Mouse (Mus musculus): Measurements from ENCODE around the gene Gm13128. TPM values are rescaled to one million over a fixed set of nuclear protein-coding genes. Genes with fewer than 3 reads are reported as not detected.
"Not testable (repeated sequence)": the region's sequence is repeated elsewhere in the genome, so short reads cannot be mapped to it uniquely, and the experiment has no call there.

The Gm13128 gene
- not detected for total RNA-seq (2021)

DNA sequence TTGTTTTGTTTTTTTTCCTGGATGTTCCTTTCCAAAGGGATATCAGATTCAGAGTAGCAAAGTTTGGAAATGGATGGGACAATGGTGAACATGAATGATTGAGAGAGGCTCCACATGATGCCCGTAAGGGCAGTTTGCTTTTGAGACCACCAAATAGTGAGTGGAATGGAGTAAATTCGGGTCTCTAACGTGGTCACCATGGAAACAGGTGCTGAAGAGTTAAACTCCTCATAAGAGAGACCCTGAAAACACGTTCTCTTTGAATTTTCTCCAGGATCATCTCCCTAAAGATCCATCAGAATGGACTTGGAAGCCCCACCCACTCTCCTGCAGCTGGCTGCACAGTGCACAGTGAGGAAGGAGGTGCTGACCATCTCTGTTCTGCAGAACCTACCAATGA is at the start of gene Gm13128:
Gm13128 (plus strand) TSS at position 301 of the 400 bp plus-strand sequence.
- DNase-seq (ENCODE audit: extremely low spot score in 1 of 2, low spot score in 2 of 2); intact Hi-C loops (cut with DNase I): not testable (repeated sequence)

DNA sequence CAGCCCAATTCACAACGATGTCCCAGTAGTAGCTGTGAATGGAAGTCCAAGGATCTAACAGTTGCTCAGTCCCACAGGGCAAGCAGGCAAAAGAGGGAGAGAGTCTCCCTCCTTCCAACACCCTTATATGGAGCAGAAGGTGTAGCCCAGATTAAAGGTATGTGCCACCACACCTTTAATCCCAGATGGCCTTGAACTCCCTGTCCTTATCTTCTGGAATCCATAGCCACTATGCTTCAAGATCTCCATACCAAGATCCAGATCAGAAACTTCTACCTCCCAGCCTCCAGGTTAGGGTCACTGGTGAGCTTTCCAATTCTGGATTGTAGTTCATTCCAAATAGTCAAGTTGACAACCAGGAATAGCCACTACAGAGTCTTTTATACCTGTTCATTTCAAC is 49.7 kb upstream of the Gm13128 start, which contains the start of gene Pramel5:
Pramel5 (minus strand) TSS at position 101 of the 400 bp plus-strand sequence.
- DNase-seq (ENCODE audit: extremely low spot score in 1 of 2, low spot score in 2 of 2); intact Hi-C loops (cut with DNase I): not testable (repeated sequence)

DNA sequence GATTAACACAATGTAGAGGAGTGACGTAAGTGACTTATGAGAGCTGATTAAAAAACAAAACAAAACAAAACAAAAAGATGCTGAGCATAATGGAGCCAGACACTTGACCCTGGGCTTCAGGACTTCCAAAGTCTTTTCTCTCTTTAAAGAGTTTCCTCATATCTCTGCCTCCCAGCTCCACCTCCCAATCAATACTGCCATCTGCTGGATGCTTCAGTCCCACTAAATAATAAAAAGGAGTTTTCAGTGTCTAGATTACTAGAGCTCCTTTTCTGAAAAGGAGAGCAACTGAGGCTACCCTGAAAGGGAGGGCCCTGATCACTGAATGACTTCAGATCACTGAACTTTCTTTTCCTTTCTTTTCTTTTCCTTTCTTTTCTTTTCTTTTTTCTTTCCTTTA is 30.6 kb upstream of the Gm13128 start:
- intact Hi-C loops (cut with DNase I), result loop anchor here (10.0 kb wide), 1 partner anchor 255 kb away; no protein-coding TSS in a partner anchor
- not testable (repeated sequence) for DNase-seq (ENCODE audit: extremely low spot score in 1 of 2, low spot score in 2 of 2)

DNA sequence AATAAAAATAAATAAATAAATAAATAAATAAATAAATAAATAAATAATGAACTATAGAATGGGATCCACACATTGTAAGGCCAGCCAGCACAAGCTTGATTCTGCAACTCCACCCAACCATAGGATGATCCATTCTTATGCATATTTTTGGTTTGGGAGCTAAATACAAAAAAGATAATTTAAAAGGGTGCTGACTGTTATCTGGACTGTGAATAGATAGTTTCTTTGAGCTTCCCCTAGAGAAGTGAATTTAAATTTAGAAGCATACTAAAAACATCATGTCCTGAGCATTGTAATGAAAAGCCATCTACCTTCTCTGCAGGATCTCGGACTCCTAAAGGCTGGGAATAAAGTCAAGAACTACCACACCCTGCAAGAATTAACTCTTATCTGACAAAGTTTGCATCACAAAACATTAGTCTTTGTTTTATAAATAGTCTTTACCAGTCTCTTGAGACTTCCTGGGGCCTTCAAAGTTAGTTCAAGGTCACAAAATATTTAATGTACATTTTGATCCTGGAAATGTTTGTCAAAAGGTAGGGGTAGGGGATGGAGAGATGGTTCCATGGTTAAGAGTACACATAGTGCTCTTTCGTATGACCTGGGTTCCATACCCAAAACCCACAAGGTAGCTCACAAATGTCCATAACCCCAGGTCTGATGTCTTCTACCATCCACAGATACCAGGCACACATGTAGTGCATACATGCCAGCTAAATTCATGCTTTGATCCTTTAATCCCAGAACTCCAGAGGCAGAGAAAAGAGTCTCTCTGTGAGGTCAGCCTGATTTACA is 17.2 kb upstream of the Gm13128 start:
- intact Hi-C loops (cut with DNase I); DNase-seq (ENCODE audit: extremely low spot score in 1 of 2, low spot score in 2 of 2): not testable (repeated sequence)

DNA sequence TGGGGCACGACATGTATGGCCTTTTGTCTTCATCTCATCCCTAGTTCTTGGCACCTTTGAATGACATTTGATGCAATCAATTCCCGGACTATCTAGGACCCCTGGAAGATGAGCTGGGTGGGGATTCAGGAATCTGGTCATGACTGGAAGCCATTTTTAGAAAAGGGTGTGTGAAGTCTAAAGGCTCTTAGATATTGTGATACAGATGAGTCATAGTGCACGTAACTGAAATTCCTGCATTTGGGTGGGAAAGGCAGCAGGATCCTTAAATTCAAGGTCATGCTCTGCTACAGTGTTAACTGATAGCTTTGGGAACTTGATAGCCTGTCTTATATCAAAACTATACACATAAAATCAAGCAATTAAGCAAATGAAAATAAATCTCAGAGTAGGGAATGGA is 5.8 kb downstream of the Gm13128 start:
- intact Hi-C loops (cut with DNase I), result not testable (repeated sequence)

DNA sequence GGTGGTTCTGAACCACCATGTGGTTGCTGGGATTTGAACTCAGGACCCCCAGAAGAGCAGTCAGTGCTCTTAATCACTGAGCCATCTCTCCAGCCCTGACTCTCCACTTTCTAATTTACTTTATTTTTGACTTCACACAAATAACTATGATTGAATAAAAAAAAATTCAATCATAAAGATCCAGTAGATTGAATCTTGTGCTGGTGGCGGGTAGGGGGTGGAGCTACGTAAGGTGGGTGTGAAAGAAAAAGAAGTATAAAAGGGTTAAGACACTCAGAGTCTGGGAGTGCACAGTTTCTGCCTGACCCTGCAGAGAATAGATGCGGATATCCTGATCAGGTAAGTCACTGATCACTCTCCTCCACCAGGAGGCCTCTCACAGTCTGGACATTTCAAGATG is 27.6 kb downstream of the Gm13128 start, which contains the start of gene Gm13119:
Gm13119 (plus strand) TSS at position 301 of the 400 bp plus-strand sequence.
- DNase-seq (ENCODE audit: extremely low spot score in 1 of 2, low spot score in 2 of 2); intact Hi-C loops (cut with DNase I): not testable (repeated sequence)

More for the DNA sequence above, 5.8 kb downstream of the Gm13128 start:
- DNase-seq (ENCODE audit: extremely low spot score in 1 of 2, low spot score in 2 of 2), result not testable (repeated sequence)

DNA sequence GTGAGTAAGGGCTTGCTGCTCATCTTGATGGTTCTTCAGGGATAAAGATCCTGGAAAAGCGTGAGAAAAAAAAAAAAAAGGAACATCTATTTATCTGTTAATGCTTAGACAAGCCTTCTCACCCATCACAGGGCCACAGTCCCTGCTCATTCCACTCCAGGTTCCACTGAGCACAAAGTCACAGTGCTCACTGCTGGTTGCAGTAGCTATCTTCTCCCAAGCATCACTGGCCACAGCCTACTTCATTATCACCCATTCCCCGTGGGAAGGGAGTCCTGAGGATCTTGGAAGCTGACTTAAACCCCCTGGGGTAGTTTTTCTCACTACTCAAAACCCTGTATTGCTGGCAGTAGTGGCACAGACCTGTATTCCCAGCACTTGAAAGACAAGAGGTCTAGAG is 47.9 kb downstream of the Gm13128 start, which contains the start of gene Pramef20:
Pramef20 (minus strand) TSS at position 23 of the 400 bp plus-strand sequence.
- intact Hi-C loops (cut with DNase I), result no loop called here
- DNase-seq (ENCODE audit: extremely low spot score in 1 of 2, low spot score in 2 of 2), result no peak

Other genes with a start within 250 kb of the Gm13128 start
- not detected for gene Gm13102, start 223.8 kb upstream of the Gm13128 start, total RNA-seq (2021)
- not detected for gene Oog3, start 167.6 kb upstream of the Gm13128 start, total RNA-seq (2021)
- gene Oog2, start 139.5 kb upstream of the Gm13128 start, total RNA-seq (2021), result not detected
- gene C87977, start 116.9 kb upstream of the Gm13128 start, total RNA-seq (2021), result not detected
- gene Pramel5, start 49.8 kb upstream of the Gm13128 start, total RNA-seq (2021), result not detected
- gene Gm13119, start 27.7 kb downstream of the Gm13128 start, total RNA-seq (2021), result not detected
- not detected for gene Pramef20, start 47.7 kb downstream of the Gm13128 start, total RNA-seq (2021)
- not detected for gene Pramef12, start 78.2 kb downstream of the Gm13128 start, total RNA-seq (2021)
- not detected for gene 1700012P22Rik, start 108.5 kb downstream of the Gm13128 start, total RNA-seq (2021)
- gene Gm9944, start 123.1 kb downstream of the Gm13128 start, total RNA-seq (2021), result not detected
- not detected for gene Aadacl3, start 133.5 kb downstream of the Gm13128 start, total RNA-seq (2021)
- gene 9430007A20Rik, start 189.6 kb downstream of the Gm13128 start, total RNA-seq (2021), result not detected
- not detected for gene Gm13124, start 234.9 kb downstream of the Gm13128 start, total RNA-seq (2021)

All from left cerebral cortex, postnatal 10 days (tissue).